Mouse (Mus musculus): ENCODE data around the gene Cpvl.

GRCm38 (mm10) chr6:53891109-53891508 is 87.4 kb downstream of the Cpvl start:
- TF ChIP-seq POLR2A (IDR thresholded peaks at IDR 0.05; ENCODE audit: insufficient read depth, low read depth, low read length) = no peak
- TF ChIP-seq EP300 (IDR thresholded peaks at IDR 0.05; ENCODE audit: insufficient read depth, low read depth, low read length) = no peak
- TF ChIP-seq CTCF (IDR thresholded peaks at IDR 0.05) = no peak
